Mouse (Mus musculus): Measurements from ENCODE around the gene Rps6kb2. TPM values are rescaled to one million over a fixed set of nuclear protein-coding genes. Genes with fewer than 3 reads are reported as not detected.

Rps6kb2 gene
- total RNA-seq, 1 experiment from 2014 or later, result 45.2 TPM

- no peak for ATAC-seq (ENCODE audit: extremely low read depth, insufficient number of reproducible peaks, low FRiP score, poor library complexity, severe bottlenecking)
Observed at GRCm38 (mm10) chr19:4164100-4164499, 946 bp upstream of the Rps6kb2 start.

- no peak for ATAC-seq (ENCODE audit: extremely low read depth, insufficient number of reproducible peaks, low FRiP score, poor library complexity, severe bottlenecking)
Observed at GRCm38 (mm10) chr19:4163543-4163887, 361 bp upstream of the Rps6kb2 start.

GRCm38 (mm10) chr19:4159049-4159448 is 4.1 kb downstream of the Rps6kb2 start:
- ATAC-seq (ENCODE audit: extremely low read depth, insufficient number of reproducible peaks, low FRiP score, poor library complexity, severe bottlenecking), result no peak

- no peak for ATAC-seq (ENCODE audit: extremely low read depth, insufficient number of reproducible peaks, low FRiP score, poor library complexity, severe bottlenecking)
Observed at GRCm38 (mm10) chr19:4156771-4157170, 6.4 kb downstream of the Rps6kb2 start.

- ATAC-seq (ENCODE audit: extremely low read depth, insufficient number of reproducible peaks, low FRiP score, poor library complexity, severe bottlenecking), result no peak
Observed at GRCm38 (mm10) chr19:4156073-4156579, 7.0 kb downstream of the Rps6kb2 start.

GRCm38 (mm10) chr19:4155223-4156072 is 7.7 kb downstream of the Rps6kb2 start:
- peak; percentile 40 for ATAC-seq (ENCODE audit: extremely low read depth, insufficient number of reproducible peaks, low FRiP score, poor library complexity, severe bottlenecking)

GRCm38 (mm10) chr19:4154437-4155222 is 8.5 kb downstream of the Rps6kb2 start:
- ATAC-seq (ENCODE audit: extremely low read depth, insufficient number of reproducible peaks, low FRiP score, poor library complexity, severe bottlenecking), result peak; percentile 32; the same call in 1 of the 2 replicates

- no peak for ATAC-seq (ENCODE audit: extremely low read depth, insufficient number of reproducible peaks, low FRiP score, poor library complexity, severe bottlenecking)
Observed at GRCm38 (mm10) chr19:4153232-4153654, 9.9 kb downstream of the Rps6kb2 start, which contains the start of gene Ptprcap. Ptprcap (plus strand) TSS chr19:4153604.

GRCm38 (mm10) chr19:4152445-4153231 is 10.5 kb downstream of the Rps6kb2 start:
- ATAC-seq (ENCODE audit: extremely low read depth, insufficient number of reproducible peaks, low FRiP score, poor library complexity, severe bottlenecking), result no peak

- ATAC-seq (ENCODE audit: extremely low read depth, insufficient number of reproducible peaks, low FRiP score, poor library complexity, severe bottlenecking), result no peak
Observed at GRCm38 (mm10) chr19:4151898-4152297, 11.3 kb downstream of the Rps6kb2 start.

- ATAC-seq (ENCODE audit: extremely low read depth, insufficient number of reproducible peaks, low FRiP score, poor library complexity, severe bottlenecking), result no peak
Observed at GRCm38 (mm10) chr19:4151488-4151860, 11.7 kb downstream of the Rps6kb2 start.

- no peak for ATAC-seq (ENCODE audit: extremely low read depth, insufficient number of reproducible peaks, low FRiP score, poor library complexity, severe bottlenecking)
Observed at GRCm38 (mm10) chr19:4150567-4151487, 12.3 kb downstream of the Rps6kb2 start.

- no peak for ATAC-seq (ENCODE audit: extremely low read depth, insufficient number of reproducible peaks, low FRiP score, poor library complexity, severe bottlenecking)
Observed at GRCm38 (mm10) chr19:4149764-4150461, 13.2 kb downstream of the Rps6kb2 start.

GRCm38 (mm10) chr19:4149283-4149682 is 13.9 kb downstream of the Rps6kb2 start:
- no peak for ATAC-seq (ENCODE audit: extremely low read depth, insufficient number of reproducible peaks, low FRiP score, poor library complexity, severe bottlenecking)

- ATAC-seq (ENCODE audit: extremely low read depth, insufficient number of reproducible peaks, low FRiP score, poor library complexity, severe bottlenecking), result no peak
Observed at GRCm38 (mm10) chr19:4148819-4149218, 14.3 kb downstream of the Rps6kb2 start.

- peak; percentile 84 for ATAC-seq (ENCODE audit: extremely low read depth, insufficient number of reproducible peaks, low FRiP score, poor library complexity, severe bottlenecking)
Observed at GRCm38 (mm10) chr19:4148491-4148806, 14.7 kb downstream of the Rps6kb2 start, which contains the start of gene Coro1b. Coro1b (plus strand) TSS chr19:4148619.

GRCm38 (mm10) chr19:4147782-4148490 is 15.2 kb downstream of the Rps6kb2 start:
- ATAC-seq (ENCODE audit: extremely low read depth, insufficient number of reproducible peaks, low FRiP score, poor library complexity, severe bottlenecking), result no peak
